Mouse (Mus musculus) lung, postnatal 36 days (tissue): Measurements from ENCODE around the gene Cdkn2aipnl.

Experiments
- DNase-seq: peaks from one replicate; pipeline ENCODE4 v3.0.0; 2022; ENCODE audit warnings: mixed read lengths

Gene Cdkn2aipnl

GRCm38 (mm10) chr11:52011011-52011410, 43.5 kb downstream of the Cdkn2aipnl start:
- DNase-seq, result no peak

DNA sequence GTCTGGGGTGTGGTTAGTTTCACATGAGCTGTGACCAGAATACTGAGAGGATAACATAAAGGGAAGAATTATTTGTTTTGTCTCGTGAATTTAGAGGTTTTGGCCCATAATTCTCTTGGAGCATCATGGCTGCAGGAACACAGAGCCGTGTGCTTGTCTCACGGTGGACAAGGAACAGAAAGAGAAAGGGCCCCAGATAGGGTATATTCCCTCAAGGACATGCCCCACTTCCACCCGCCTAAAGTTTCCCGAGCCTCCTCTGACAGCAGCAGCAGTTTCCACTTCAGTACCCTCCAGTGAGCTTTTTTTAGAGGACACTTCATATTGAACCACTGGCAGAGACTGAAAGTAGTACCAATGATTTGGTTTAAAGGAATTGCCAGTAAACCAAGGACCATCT, 44.1 kb downstream of the Cdkn2aipnl start:
- no peak for DNase-seq

- DNase-seq, result no peak
These were observed 50.8 kb downstream of the Cdkn2aipnl start for GRCm38 (mm10) chr11:52018217-52018616.
